Mouse (Mus musculus): ENCODE measurements around the gene Clcc1. TPM values are rescaled to one million over a fixed set of nuclear protein-coding genes. Genes with fewer than 3 reads are reported as not detected.

The Clcc1 gene
- polyA plus RNA-seq, 1 experiment from 2014 or later: 64.5 TPM

- H3K4me1 ChIP-seq (replicated peaks; ENCODE audit: control insufficient read depth, insufficient read depth, low read length): no peaks in the 10 kb centered on the region
- no peak for DNase-seq (ENCODE audit: low spot score)
- no peaks in the 10 kb centered on the region for H3K9me3 ChIP-seq (ENCODE audit: control insufficient read depth, low read length)
Measured at GRCm38 (mm10) chr3:108727776-108728175, 74.1 kb downstream of the Clcc1 start.

More at GRCm38 (mm10) chr3:108727776-108728175, 74.1 kb downstream of the Clcc1 start:
- WGBS: 87% methylated on average over 3 of the region's 3 CpGs
- ATAC-seq (ENCODE audit: low FRiP score): no peak
- no peak overlapping the region for H3K4me3 ChIP-seq (ENCODE audit: low read depth, low read length)
- no peaks in the 10 kb centered on the region for H3K27me3 ChIP-seq (ENCODE audit: control insufficient read depth, insufficient read depth, low read length)
- no peaks in the 10 kb centered on the region for H3K36me3 ChIP-seq (ENCODE audit: control insufficient read depth, insufficient read depth, low read length)
- no peak overlapping the region for H3K4me2 ChIP-seq (replicated peaks; ENCODE audit: low read depth, low read length)
- no peak overlapping the region for H3K27ac ChIP-seq (ENCODE audit: low read depth, low read length)
- H3K9ac ChIP-seq (ENCODE audit: low read depth, low read length): no peak overlapping the region

Other genes starting within 250 kb of the Clcc1 start
- 76.7 and 101 TPM in 2 replicates for gene Celsr2, start 238.4 kb upstream of the Clcc1 start, polyA plus RNA-seq (2014; fragmentation: Nextera tagmentation; extraction: Ambion mirVana)
- 181 and 206 TPM in 2 replicates for gene Sars, start 208.7 kb upstream of the Clcc1 start, polyA plus RNA-seq (2014; fragmentation: Nextera tagmentation; extraction: Ambion mirVana)
- gene 1700013F07Rik, start 119.8 kb upstream of the Clcc1 start, polyA plus RNA-seq (2014; fragmentation: Nextera tagmentation; extraction: Ambion mirVana): 0.68 and 1.6 TPM in 2 replicates
- 3.0 and 3.5 TPM in 2 replicates for gene 5330417C22Rik, start 117.4 kb upstream of the Clcc1 start, polyA plus RNA-seq (2014; fragmentation: Nextera tagmentation; extraction: Ambion mirVana)
- 54.0 and 57.4 TPM in 2 replicates for gene Tmem167b, start 91.4 kb upstream of the Clcc1 start, polyA plus RNA-seq (2014; fragmentation: Nextera tagmentation; extraction: Ambion mirVana)
- gene Taf13, start 82.2 kb upstream of the Clcc1 start, polyA plus RNA-seq (2014; fragmentation: Nextera tagmentation; extraction: Ambion mirVana): 84.8 and 88.2 TPM in 2 replicates
- gene Wdr47, start 62.6 kb upstream of the Clcc1 start, polyA plus RNA-seq (2014; fragmentation: Nextera tagmentation; extraction: Ambion mirVana): 50.4 and 55.2 TPM in 2 replicates
- 95.3 and 104 TPM in 2 replicates for gene Gpsm2, start 68.4 kb downstream of the Clcc1 start, polyA plus RNA-seq (2014; fragmentation: Nextera tagmentation; extraction: Ambion mirVana)
- gene Aknad1, start 85.7 kb downstream of the Clcc1 start, polyA plus RNA-seq (2014; fragmentation: Nextera tagmentation; extraction: Ambion mirVana): 0.11 TPM in 1 of 2 replicates, not detected in the other
- gene Stxbp3, start 186.6 kb downstream of the Clcc1 start, polyA plus RNA-seq (2014; fragmentation: Nextera tagmentation; extraction: Ambion mirVana): 23.2 and 28.1 TPM in 2 replicates
- 0.28 TPM in 1 of 2 replicates, not detected in the other for gene Fndc7, start 236.1 kb downstream of the Clcc1 start, polyA plus RNA-seq (2014; fragmentation: Nextera tagmentation; extraction: Ambion mirVana)